Mouse (Mus musculus): ENCODE measurements around the gene Bpifc.

The Bpifc gene

DNA sequence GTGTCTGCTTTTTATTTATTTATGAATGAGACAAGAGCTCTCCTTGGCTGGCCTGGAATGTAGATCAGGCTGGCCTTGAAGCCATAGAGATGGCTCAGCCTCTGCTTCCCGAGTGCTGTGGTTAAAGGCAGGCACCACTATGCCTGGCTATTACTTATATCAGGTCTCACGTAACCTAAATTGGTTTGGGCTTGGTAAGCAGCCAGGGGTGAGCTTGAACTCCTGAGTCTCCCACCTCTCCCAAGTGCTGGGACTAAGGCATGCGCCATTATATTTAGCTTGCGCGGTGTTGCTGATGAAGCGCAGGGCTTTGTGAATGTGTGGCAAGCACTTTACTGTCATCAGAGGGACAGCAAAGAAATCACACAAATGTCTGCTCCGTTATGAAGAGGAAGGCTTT is 6.1 kb upstream of the Bpifc start:
- DNase-seq (ENCODE audit: low read depth, low spot score): no peak

DNA sequence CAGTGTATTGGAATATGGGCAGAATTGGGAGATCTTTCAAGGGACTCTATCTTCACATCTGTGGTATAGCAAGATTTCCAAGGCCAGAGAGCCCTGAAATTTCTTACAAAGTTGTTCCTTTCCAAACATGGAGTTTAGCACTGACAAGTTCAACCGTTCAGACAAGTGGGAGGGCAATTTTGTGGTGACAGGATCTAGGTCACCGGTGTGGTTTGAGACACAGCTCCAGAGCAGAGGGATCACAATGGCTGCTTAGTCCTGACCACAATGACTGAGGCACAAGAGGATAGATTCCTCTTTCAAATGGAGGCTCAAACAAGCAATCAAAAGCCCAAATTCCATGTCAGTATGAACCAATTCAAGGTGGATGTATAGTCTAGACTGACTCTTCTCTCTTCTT is 523 bp downstream of the Bpifc start:
- no peak for DNase-seq (ENCODE audit: low read depth, low spot score)

DNA sequence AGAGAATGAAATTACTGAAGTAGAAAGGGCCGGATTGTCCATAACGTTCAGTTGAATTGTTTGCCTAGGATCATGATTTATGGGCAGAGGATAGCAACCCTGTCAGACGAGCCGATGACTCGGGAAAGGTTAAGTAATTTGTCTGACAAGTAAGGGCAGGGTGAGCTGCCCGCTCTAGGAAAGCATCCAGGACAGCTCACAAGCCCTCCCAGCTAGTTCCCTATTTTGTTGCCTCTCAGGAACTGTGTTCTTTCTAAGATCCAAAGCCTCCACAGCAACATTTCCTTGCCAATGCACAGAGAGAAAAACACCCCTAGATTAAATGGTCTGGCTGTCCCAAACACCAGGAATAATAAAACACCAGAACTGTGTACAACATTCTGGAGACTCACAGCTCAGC is 1.1 kb downstream of the Bpifc start:
- no peak for DNase-seq (ENCODE audit: low read depth, low spot score)

DNA sequence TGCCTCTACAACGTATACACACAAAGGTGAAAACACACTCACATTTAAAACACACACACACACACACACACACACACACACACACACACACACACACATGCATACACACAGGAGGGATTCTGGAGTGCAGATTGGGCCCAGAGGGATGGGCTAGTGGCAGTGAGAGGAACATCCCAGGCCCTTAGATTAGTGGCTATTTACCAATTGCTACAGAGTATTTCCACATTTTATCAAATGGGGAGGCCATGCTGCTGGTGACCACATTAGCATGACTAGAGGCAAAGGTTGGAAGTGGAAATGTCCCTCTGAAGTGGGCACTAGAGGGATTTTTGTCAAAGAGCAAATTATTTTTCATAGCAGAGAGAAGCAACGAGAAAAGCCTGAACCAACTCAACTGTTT is 2.0 kb downstream of the Bpifc start:
- no peak for DNase-seq (ENCODE audit: low read depth, low spot score)

DNA sequence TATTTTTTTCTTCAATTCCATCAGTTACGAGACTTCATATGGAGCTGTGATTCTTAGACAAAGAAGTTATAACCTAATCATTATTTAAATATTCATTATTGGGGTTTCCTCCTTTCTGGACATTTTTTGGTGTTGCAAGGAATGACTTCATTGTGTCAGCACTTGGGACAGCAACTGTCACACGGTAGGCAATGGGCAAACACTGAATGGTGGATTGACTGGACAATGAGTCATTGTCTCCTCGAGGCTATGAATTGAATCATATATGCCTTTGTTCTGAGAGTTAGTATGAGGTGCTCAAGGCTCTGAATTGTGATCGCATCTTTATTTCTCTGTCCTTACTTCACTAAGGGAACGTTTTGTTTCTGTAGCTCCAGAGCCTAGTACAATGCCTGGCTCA is 5.2 kb downstream of the Bpifc start:
- no peak for DNase-seq (ENCODE audit: low read depth, low spot score)

DNA sequence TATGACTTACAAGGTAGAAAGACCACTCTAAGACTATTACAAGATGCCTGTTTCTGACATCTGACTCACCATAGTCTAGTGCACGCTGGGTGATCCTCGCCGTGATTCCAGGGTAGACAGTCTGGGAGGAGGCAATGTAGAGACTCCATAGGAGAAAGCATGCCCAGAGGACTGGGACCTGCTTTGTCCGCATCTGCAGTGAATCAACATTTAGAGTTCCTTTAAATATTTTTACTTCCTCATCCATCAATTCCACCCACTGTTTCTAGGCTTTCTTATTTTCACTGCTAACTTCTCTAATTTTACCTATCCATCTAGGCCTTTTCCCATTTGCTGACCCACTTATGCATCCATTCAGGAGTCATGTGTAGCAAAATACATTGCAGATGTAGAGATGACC is 11.2 kb downstream of the Bpifc start:
- no peak for DNase-seq (ENCODE audit: low read depth, low spot score)

DNA sequence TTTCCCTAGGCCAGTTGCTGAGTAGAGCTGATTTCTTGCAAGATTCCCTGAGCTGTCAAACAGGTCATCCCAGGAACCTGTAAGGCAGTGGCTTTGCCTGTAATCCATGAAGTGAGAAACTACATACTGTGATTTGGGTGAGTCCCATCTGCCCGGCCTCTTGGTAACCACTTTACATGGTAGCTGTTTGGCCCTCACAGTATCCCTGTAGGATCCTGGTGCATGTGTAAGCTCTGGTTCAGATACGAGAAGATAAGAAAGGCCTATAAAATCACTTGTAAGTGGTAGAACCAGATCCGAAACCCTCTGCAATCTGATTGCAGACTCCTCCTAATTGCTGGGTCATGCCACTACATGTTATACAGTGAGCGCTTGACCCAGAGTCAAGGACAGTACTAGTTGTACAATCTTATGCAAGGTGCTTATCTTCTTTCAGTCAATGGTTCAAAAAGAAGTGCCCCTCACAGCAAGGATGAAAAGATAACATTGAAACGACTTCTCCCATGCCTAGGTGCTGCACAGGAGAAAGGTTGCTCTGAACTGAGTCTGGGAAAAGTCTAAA is 17.1 kb downstream of the Bpifc start:
- no peak for DNase-seq (ENCODE audit: low read depth, low spot score)

DNA sequence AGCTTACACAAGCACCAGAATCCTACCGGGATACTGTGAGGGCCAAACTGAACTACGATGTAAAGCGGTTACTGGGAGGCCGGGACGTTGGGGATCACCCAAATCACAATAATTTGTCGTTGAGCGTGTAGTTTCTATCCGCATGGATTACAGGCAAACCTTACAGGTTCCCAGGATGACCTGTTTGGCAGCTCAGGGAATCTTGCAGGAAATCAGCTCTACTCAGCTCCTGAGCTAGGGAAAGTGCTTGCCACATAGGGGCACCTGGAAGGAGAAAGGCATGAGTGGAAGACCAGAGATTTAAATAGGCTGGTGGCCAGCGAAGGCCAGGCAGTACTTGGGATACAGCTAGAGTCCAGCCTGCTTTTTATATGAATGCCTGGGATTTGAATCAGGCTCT is 17.9 kb downstream of the Bpifc start:
- DNase-seq (ENCODE audit: low read depth, low spot score): no peak

DNA sequence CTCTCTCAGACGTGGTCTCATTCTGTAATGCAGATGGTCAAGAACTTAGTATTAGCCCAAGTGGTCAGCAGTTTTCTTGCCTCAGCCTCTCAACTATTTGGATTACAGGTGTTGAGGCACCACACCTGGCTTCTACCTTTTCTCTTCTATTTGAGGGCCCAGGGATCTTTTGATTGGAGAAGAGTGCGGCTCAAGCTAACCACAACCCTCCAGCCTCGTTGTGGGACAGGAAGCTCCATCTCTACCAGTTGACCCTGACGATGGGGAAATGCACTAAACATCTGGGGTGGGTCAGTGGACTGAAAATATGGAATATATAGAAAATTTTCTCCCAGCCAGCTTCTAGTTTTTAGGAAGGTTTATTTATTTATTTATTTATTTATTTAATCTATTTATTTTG is 19.3 kb downstream of the Bpifc start:
- no peak for DNase-seq (ENCODE audit: low read depth, low spot score)

DNA sequence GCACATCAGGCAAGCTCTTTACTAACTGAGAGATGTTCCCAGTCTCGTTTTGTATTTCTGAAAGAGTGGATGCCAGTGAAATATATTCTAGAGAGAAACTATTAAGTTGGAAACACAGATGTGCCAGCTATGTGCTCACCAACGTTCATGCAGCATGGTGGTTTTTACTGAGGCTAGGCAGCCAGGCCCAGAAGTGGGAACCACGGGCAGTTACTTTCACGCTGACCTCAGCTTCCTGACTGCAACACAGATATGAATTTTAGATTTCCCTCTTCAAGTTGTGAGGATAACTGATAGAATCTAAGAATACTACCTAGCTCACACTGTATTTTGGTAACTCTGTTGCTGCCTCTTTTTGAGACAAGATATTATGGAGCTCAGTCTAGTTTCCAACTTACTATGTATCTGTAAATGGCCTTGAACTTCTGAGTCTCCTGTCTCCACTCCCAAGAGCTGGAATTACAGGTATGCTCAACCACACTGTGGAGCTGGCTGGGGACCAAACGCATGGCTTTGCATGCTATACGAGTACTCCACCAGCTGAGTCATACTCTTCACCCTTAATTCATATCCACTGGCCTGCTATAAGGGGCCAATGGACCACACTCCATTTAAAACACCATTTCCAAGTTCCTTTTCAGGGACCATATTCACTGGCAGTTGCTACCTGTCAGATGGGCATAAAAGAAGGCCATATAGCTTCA is 22.1 kb downstream of the Bpifc start:
- DNase-seq (ENCODE audit: low read depth, low spot score): no peak

DNA sequence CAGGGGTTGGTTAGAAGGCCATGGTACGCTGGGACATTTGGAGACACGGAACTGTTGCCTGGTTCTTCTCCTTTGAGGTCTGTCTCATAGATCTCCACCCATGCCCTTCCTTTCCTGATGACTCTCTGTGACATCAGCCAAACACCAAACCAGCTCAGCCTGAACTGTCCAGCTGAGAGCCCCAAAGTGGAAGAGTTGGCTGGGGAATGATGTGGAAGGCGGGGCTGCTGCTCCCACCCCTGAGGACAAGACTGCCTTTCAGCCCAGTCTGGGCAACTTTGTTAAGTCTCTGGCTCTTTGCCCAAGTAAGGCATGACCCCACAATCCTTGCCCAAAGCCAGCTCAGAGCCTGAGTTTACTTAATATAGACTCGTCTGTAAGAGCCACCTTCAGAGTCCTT is 38.8 kb downstream of the Bpifc start:
- DNase-seq (ENCODE audit: low read depth, low spot score): no peak

DNA sequence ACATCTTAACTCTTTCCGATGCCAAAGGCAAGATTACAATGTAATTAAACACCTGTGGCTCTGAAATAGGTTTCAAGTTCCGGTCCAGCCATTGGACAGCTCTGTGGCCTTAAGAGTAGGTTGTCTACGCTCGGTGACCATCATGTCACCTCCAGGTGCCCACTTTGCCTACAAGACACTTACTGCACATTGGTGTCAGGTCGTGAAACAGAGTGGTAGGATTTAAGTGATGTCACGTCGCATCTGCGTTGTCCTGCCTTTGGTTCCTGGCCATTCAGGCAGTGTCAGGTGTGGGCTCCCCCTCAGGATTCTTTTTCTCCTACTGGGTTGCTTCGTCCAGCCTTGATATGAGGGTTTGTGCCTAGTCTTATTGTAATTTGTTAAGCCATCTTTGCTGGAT is 39.9 kb downstream of the Bpifc start:
- no peak for DNase-seq (ENCODE audit: low read depth, low spot score)

DNA sequence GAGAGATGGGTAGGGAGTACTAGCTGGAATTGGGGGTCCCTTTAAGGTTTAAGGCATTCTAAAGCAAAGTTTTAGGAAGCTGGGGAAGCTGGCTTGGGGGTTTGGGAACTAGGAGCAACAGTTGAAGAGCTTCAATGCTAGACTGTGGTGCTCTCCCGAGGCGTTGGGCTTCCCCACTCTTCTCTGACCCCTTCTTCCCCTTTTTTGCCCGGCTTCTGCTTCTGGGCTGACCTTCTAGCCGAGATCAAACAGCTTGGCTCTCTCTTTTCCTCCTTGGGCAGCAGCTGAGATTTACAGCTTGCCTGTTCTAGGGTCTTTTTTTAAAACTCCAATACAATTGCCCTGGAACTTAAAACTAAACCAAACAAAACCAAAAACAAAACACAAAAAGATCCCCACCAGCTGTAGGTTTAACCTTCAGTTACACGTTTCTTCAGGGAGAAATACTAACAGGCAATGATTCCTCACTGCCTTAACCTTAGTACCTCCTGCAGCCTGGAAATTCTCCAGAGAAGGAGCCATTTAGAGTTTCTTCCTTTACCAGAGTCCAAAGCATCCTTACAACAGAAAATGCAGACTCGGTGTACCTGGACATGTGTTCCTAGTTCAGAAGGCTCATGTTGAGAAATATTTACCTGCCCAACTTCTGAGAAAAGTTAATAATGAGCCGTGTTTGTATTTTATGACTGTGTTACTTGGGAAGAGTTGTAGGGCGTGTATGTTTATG is 41.6 kb downstream of the Bpifc start:
- no peak for DNase-seq (ENCODE audit: low read depth, low spot score)

DNA sequence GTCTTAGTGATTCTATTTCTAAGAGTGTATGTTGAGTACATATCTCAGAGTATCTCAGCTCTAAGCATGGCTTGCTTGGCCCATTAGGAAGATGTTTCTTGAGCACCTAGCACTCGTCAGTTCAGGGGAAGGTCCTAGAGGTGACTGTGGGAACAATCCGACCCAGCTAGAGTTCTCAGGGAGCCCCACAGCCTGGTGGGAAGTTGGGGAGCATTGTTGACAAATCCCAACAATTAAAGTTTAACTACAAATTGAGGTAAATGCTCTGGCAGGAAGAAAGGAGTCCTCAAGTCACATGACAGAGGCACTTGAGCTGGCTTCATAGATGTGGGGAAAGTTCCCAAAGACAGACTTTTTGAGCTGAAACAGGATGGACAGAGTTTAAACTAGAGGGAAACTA is 43.0 kb downstream of the Bpifc start:
- DNase-seq (ENCODE audit: low read depth, low spot score): no peak

DNA sequence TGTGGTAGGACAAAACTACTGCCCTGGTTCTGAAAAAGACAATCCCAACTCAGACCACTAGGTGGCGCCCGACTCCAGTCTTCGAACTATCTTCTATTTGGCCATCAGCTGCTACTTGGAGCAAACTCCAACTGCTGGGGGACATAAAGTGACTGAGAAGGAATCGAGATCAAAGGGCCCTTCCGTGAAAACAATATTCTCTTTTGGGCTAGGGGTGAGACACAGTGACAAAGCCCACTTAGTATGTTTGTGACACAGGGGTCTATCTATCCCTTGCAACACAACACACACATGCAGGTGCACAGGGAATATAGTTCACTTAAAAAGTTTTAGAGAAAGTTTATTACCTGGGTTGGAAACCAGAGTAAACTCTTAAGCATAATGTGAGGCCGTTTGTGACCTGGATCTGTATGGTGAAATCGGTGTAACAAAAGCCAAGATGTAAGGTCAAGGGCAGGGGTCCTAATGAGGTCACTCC is 43.5 kb downstream of the Bpifc start:
- DNase-seq (ENCODE audit: low read depth, low spot score): peak; percentile 40

DNA sequence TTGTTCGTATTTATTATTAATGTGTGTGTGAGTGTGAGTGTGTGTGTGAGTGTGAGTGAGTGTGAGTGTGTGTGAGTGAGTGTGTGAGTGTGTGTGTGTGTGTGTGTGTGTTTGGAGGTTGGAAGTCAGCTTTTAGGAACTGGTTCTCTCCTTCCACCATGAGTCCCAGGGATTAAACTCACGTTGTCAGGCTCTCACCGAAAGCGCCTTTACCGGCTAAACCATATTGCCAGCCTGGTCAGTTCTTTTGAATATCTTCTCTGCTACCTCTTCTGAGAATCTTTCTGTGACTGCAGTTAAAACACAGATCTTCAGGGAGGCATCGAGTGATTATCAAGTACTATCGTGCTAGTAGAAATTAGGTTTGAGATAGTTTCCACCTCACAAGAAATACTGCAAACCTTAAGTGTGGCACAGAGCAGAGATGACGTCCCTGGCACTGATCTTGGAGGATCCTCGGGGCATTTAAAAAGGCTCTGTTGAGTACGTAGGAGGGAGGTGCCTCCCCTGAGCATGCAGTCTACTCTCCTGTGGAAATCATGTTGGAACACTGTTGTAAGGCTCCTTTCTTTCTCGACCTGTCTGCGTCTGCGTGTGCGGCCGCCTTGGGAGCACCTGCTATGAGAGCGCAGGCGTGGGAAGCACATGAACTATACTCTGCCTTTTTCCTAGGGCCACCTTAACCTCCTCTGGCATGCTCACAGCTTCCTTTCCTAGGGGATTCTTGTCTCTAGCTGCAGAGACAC is 44.1 kb downstream of the Bpifc start:
- no peak for DNase-seq (ENCODE audit: low read depth, low spot score)

DNA sequence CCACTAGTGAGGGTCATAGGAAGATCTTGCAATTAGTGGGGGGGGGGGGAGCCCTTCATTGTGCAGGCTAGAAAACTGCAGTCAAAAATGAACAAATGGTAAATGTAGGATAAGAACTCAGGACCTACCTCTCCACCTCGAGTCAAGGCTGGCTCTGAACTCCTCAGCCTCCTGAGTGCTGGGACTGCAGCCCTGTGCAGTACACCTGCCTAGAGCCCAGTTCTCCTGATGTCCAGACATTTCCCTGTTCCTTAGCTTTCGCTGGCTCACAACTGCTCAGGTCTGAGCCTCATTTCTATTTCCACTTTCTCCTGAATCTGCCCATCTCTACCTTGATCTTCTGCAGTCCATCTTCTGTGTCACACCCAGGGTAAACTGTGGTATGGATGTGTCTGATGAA is 45.2 kb downstream of the Bpifc start:
- DNase-seq (ENCODE audit: low read depth, low spot score): no peak

DNA sequence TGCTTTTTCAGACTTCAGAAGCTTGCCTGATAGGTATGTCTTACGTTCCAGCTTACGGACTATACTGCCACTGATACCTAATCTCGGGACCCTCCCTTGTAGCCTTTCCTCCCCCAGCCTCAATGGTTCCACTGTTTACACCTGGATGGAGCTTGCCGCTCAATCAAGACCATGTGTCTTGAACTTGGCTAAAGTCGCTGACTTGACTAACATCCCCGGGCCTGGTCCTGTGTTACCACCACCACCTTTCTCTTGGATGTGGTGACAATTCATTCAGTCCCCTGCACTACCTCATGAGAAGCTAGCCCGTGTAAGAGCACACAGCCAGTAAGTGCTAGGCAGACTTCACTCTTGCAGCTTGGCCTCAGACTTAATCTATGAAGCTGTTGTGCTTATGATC is 47.4 kb downstream of the Bpifc start:
- DNase-seq (ENCODE audit: low read depth, low spot score): no peak

DNA sequence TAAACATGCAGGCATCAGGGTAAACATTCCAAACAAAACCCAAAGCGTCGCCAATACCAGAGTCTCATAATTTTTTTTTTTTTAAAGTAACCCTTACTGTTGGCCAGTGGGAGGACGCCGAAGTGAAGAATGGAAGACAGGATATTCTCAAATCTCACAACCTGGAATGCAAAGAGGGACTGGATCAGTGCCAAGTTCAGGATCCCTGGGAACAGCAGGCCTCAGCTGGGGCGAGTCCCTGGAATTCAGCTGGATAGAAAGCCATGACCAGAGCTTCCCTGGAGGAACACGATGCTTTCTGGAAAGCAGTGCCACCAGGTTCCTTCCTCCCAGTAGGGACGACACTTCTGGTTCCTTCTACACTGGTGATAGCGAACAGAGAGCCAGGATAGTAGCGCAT is 48.8 kb downstream of the Bpifc start:
- DNase-seq (ENCODE audit: low read depth, low spot score): no peak

DNA sequence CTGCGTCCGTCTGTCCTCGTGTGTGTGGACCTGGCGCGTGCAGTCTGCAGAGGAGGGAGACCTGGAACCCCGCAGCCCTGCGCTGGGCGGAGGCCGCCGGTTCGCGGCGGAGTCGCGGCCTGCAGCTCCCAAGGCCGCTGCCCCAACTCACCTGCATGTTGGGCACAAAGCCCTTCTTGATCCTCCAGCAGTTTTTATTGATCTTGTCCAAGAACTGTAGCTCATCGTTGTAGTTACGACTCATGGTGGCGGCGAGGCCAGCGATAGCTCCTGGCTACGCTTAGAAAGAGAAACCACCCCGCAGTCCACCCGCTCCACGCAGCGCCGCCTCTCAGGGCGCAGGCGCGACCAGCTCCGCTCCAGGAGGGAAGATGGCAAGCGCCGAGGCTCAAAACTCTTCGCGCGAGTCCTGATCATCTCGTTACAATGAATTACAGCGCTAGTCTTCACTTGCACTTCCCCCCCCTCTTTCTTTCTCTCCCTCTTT is 54.2 kb downstream of the Bpifc start, which contains the start of gene Rtcb:
Gene Rtcb (minus strand): TSS at position 360 of the 487 bp plus-strand sequence.
- peak; percentile 87 for DNase-seq (ENCODE audit: low read depth, low spot score)

DNA sequence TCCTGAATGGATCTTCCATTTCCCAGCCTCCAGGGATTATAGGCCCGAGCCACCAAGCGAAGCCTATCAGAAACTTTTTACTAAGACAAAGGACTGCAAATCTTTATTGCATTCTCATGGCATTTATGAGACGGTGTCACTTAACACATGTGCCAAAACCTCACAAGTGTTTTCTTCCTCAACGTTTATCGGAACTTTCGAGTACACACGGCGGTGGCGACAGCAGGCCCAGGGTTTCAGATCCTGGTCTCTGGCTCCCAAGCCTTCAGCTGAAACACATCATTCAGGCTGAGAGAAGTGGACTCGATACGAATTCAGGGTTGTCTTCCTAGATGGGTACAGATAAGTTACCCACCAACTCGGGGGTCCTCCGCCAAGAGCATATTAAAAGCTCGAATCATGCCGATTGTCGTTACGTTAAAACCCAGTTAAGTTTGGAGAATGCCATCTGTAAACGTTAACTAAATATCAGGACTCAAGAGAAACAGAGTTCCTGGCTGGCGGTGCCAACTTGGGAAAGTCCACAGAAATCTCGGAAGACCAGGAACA is 54.8 kb downstream of the Bpifc start:
- DNase-seq (ENCODE audit: low read depth, low spot score): no peak

DNA sequence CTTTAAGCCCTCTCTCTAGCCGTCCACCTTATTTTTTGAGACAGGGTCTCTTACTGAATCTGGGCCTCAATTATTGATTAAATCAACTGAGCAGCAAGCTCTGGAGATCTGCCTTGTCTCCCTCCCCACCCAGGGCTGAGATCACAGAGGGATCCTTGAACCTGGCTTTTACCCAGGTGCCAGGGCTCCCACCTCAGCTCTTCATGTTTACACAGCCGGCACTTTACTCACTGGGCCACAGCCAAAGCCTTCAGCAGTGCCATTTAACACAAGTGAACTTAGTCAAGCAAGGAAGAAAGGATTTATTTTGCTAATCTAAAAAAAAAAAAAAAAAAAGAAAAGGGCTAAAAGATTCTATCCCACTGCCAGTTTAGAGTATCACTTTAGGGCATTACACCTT is 57.3 kb downstream of the Bpifc start:
- no peak for DNase-seq (ENCODE audit: low read depth, low spot score)
